Mouse (Mus musculus) megakaryocyte, adult 5-6 weeks (primary cell): ENCODE data around the gene Fam170b. TPM values are rescaled to one million over a fixed set of nuclear protein-coding genes. Genes with fewer than 3 reads are reported as not detected.

Source experiments
- ATAC-seq: 2 replicates; pipeline ENCODE4 v1.8.0; 2016; ENCODE audit warnings: mild to moderate bottlenecking, inconsistent platforms; ENCODE audit not compliant: poor library complexity, severe bottlenecking
- total RNA-seq, 2 experiments: library from RNA; stranded (forward) in 1 of 2; stranded (reverse) in 1 of 2; fragments of 153-499, 151-499 nt in 1 of 2; fragments of 221-1000, 200-1000 nt in 1 of 2; gene quantifications; 2 replicates each; pipeline versions ENCODE4 v1.2.3 to v1.2.4; 2015 to 2017

Fam170b gene
- total RNA-seq (2015), result not detected in 2 replicates
- not detected in 2 replicates for total RNA-seq (2017)

DNA sequence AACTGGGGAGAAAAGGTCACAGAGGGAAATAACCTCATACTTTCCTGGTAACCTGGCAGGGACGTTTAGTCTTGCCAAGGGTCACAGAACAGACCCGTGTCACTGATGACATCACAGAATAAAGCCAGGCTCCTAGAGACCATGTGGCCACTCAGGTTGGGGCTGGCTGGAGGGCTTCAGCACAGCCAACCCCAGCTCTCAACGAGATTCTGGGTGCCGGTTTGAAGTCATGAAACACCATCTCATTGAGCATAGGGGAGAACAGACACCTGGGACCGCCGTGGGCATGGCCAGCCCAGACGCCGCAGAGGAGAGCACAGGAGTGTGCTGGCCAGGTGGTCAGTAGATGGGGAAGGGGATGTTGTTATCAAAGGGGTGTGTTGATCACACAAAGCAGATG, at the start of gene Fam170b:
TSS of gene Fam170b (plus strand) at position 116 of the 400 bp plus-strand sequence.
- no peak for ATAC-seq

GRCm38 (mm10) chr14:32784130-32784747, 49.5 kb upstream of the Fam170b start:
- peak; percentile 66 for ATAC-seq

GRCm38 (mm10) chr14:32784748-32785134, 49.0 kb upstream of the Fam170b start:
- ATAC-seq, result no peak

- peak; percentile 85 for ATAC-seq
These were observed 48.1 kb upstream of the Fam170b start, which contains the start of gene Tmem273 for GRCm38 (mm10) chr14:32785556-32786130. Tmem273 (plus strand) TSS chr14:32785963.

DNA sequence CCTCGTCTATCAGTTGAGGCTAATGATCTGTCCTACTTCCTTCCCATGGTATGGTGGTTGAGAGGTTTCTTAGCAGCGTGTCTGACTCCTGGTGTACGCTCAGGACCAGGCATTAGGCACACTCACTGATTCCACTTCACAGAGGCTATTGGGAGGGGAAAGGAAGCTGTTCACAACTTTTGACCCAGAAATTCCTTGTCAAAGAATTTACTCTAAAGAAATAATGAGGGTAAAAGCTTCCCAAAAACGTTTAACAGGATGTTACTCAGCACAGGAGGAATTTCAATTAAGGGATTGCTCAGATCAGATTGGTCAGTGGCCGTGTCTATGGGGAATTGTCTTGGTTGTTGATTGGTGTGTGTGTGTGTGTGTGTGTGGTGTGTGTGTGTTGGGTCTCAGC, 46.1 kb upstream of the Fam170b start:
- ATAC-seq, result no peak

GRCm38 (mm10) chr14:32796375-32796774, 37.4 kb upstream of the Fam170b start:
- no peak for ATAC-seq

GRCm38 (mm10) chr14:32797803-32798202, 36.0 kb upstream of the Fam170b start:
- ATAC-seq, result no peak

GRCm38 (mm10) chr14:32798355-32798754, 35.4 kb upstream of the Fam170b start:
- peak; percentile 56 for ATAC-seq

DNA sequence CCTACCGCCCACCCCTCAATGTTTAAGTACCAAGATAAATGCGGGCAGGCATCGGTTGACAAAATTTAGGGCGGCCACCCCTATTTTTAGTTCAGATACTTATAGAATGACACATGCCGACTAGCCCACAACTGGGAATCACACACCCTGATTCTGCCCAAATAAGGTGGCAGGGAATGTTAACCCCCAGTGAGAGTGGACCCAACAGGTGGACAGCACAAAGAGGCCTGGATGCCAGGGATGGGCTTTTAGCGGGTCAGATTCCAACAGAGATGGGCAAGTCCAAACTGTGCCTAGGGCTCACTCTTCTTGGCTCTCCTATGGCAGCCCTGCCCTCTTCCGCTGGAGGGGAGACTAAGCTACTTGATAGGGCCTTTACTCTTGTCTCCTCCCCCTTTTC, 33.7 kb upstream of the Fam170b start:
- no peak for ATAC-seq

DNA sequence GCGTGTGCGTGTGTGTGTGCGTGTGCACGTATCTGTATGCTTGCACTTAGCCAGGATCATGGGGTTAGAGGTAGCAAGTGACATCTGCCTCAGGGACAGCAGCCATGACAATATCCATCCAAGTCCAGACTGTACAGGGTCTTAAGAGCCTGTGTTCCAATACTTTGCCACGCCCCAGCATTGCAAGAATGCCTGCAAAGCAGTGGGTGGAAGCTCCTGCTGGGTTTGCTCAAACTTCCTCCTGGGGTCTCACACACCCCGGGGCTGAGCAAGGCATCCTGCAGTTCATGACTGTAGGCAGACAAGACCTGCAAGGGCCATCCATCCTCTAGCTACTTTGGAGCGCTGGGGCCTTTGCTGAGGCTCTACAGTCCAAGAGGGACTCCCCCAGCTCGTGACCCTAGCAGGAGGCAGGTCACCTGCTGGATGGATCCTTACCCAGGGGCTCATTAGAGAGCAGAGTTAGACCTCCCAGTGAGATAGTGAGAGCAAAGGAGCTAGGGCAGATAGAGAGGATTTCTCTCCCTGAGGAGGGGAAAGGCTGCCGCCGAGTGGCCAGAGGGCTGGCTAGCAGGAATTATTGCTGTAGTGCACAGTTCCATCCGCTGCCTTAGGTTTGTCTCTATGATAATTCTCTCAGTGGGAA, 32.6 kb upstream of the Fam170b start:
- ATAC-seq, result no peak

DNA sequence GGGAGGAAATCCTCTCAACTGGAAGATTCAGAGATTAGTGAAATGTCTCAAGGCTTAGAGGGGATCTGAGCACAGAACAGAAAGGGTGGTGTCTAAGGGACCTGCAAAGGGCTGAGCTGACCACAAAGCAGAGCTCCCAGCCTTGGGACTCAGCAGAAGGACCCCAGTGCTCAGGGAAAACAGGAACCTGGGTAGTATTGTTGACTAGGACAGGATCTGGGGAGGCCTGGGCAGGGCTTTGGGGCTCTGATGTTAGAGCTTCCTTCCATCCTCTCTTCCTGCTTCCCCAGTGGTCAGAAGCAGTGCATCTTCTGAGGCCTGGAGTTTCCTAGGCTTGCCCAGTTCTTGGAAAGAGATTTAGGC, 32.1 kb upstream of the Fam170b start:
- ATAC-seq, result peak; percentile 35

GRCm38 (mm10) chr14:32810111-32810510, 23.7 kb upstream of the Fam170b start:
- no peak for ATAC-seq

DNA sequence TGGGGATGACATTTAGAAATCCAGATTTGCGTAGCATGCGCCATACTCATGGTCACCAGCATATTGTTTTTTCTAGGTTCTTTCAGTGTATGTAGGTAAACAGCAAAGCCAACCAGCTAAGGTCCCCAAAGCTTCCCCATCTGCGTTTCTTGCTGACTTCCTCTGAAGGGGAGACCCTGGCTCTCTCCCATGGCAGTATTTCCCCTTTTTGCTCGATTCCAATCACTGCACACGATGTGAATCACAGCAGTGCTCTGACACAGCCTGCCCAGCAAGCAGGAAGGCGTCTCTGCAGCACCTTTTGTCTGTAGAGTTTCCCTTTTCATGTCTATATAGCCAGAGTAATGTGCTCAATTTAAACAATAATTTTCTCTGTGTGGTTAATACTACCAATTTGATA, 21.3 kb upstream of the Fam170b start:
- no peak for ATAC-seq

GRCm38 (mm10) chr14:32814961-32815360, 18.8 kb upstream of the Fam170b start:
- no peak for ATAC-seq

DNA sequence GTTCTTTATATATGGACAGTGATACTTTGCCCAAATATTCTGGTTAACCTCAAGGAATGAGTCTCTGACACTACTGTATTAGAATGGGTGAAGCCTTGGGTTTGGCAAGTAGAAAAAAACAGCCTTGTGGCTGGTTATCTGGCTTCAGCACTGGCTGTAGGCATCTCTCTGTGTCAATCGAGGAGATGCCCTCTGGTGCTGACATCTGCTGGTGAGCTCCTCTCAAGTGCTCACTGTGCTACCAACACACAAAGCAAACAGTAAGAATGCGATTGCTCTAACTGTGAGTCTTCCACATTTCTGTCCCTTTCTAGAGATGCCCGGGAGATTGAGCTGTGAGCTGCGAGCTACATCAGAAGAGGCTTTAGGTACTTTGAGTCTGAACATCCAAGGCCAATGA, 17.2 kb upstream of the Fam170b start:
- no peak for ATAC-seq

- ATAC-seq, result no peak
These were observed 16.5 kb upstream of the Fam170b start for GRCm38 (mm10) chr14:32817258-32817657.

DNA sequence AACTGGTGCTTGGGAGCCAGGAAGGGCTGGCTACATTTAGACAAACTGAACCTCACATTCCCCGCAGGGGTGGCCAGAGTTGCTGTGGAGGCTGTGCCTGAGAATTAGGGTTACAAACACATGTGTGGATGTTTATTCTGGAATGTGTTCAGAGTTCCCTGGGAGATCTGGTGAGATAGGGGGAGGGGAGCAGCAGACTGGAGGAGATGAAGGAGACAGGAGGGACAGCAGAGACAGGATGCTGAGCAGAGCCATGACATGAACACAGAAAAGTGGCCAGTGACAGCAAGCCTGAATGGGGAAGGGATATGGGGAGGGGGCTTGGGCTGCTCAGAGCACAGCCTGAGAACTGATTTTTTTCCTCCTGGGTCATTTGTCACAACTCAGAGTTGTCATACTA, 14.5 kb upstream of the Fam170b start:
- ATAC-seq, result no peak

GRCm38 (mm10) chr14:32822812-32823211, 10.9 kb upstream of the Fam170b start:
- ATAC-seq, result no peak

DNA sequence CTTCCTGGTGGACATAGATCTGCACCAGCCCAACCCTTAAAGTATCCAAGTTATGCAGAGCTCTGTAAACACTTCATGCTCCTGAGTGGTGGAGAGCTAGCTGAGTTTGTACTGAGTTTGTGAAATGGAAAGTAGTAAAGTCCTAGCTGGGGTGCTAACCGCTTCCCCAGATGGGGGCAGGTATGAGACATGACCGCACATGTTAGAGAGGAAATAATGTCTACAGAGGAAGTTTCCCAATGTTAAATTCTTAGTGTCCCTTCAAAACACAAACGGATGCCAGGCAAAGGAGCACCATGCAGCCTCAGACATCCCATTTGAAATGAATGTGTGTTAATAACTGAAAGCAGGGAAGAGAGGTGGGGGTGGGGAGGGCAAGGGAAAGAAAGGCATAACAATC, 9.9 kb upstream of the Fam170b start:
- ATAC-seq, result peak; percentile 64

DNA sequence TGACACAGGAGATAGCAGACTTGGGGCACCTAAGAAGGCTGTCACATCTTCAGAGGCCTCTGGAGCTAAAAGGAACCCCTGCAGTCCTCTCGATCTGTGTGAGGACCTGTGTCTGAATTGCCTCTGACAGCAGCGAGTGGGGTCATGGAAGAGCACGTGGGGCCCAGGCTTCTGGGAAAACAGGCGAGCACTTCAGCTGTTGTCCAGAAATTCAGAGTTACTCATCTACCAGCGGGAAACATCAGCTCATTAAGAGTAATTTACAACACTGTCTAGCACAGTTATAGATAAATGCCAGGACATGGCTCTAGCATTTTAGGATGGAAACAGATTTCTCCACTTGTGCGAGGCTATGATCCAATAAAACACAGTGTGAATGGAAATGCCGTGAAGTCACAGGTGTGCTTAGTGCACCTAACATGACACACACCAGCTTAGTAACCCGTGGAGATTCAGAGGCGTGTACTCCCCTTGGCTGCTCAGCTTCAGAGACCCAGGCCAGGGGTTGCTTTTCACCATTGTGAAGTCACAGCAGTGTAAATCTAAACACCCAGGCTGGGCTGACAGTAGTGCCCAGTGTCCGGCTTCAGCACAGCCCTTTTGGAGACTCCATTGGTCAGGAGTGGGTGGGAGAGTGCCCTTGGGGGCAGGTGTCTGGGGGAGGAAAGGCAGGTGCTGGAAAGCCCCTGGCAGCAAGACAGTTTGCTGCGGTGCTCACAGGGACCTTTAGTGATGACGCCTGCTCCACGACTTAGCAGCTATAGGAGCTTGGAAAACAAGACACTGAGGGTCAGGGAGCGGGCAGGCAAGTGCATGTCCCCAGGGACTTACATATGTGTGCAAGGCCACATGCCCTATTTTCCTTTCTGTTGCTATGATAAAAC, 9.3 kb upstream of the Fam170b start:
- 0 out of 2 replicates have a peak, but pooled peaks have one; percentile 10 for ATAC-seq

GRCm38 (mm10) chr14:32825426-32826032, 8.2 kb upstream of the Fam170b start:
- ATAC-seq, result 0 out of 2 replicates have a peak, but pooled peaks have one; percentile 38
